Mouse (Mus musculus): Measurements from ENCODE around the gene Steap3. TPM values are rescaled to one million over a fixed set of nuclear protein-coding genes. Genes with fewer than 3 reads are reported as not detected.
"Not testable (repeated sequence)": the region's sequence is repeated elsewhere in the genome, so short reads cannot be mapped to it uniquely, and the experiment has no call there.

The Steap3 gene
- 10 to 100 TPM; 24.0 to 34.6 TPM for total RNA-seq (2021)
- long read RNA-seq, experiment 1, transcript Steap3-202 (5 exons, 2,752 nt) = major isoform, 8 of 20 reads
- long read RNA-seq, experiment 1, partial matches to known transcripts = 0 of 20 reads
- long read RNA-seq, experiment 1, other reads (novel, unspliced or antisense) = 11 of 20 reads
- long read RNA-seq, experiment 2, transcript Steap3-202 (5 exons, 2,752 nt) = major isoform, 15 of 34 reads
- long read RNA-seq, experiment 2, partial matches to known transcripts = 5 of 34 reads
- long read RNA-seq, experiment 2, other reads (novel, unspliced or antisense) = 13 of 34 reads

DNA sequence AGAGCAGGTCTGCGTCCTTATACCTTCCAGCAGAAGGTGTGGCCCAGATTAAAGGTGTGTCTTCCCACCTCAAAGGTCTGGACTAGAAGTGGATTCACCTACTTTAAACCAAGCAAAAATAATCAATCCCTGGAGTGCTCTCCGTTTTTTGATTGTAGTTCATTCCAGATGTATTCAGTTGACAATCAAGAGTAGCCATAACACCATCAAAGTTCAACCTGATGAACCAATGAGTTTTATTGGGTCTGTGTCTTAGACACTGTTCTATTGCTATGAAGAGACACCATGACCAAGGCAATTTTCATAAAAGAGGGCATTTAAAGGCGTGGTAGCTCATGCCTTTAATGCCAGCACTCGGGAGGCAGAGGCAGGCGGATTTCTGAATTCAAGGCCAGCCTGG lies at the start of gene Steap3:
TSS of gene Steap3 (minus strand) at position 101 of the 400 bp plus-strand sequence.
- intact Hi-C loops (cut with DNase I; ENCODE audit: low total_unique reads) = no loop called here
- no peak for DNase-seq

DNA sequence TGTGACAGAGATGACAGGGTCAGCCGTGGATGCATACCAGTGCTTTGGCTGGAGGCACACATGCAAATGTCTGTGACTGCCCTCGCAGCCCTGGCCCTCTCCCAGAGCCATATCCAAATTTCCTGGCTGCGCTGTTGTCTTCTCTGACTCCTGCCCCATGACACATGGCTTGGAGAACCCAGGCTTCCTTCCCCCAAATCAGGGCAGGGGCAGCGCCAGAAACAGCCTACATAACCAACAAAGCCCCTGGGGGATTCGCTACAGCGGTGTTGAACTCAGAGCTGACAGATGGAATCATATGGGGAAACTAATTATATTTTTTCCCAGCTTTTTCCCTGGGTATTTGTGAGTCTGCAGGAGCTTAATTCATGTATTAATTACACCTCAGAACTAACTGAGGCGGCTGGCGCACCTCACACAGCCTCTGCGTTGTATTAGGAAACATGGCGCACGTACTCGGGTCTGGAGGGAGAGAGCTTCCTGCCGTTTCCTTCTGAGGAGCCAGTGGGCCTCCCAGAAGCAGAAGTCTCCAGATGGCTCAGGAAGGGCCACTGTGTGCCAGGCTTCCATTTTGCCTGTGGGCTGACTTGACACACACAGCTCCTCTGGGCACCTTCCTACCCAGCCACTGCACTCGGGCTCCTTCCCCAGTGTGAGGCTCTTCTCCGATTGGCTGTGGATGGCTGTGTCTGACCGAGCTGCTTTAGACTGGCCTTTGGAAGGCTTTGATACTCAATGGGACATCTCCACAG lies 48.9 kb upstream of the Steap3 start:
- DNase-seq = no peak
- intact Hi-C loops (cut with DNase I; ENCODE audit: low total_unique reads) = no loop called here

GRCm38 (mm10) chr1:120305801-120306200 lies 33.3 kb upstream of the Steap3 start:
- no peak for DNase-seq
- intact Hi-C loops (cut with DNase I; ENCODE audit: low total_unique reads) = no loop called here

- intact Hi-C loops (cut with DNase I; ENCODE audit: low total_unique reads) = loop anchor here (10.0 kb wide), 1 partner anchor 102 kb away; no protein-coding TSS in a partner anchor
- no peak for DNase-seq
Measured at GRCm38 (mm10) chr1:120296936-120297335, 24.4 kb upstream of the Steap3 start.

DNA sequence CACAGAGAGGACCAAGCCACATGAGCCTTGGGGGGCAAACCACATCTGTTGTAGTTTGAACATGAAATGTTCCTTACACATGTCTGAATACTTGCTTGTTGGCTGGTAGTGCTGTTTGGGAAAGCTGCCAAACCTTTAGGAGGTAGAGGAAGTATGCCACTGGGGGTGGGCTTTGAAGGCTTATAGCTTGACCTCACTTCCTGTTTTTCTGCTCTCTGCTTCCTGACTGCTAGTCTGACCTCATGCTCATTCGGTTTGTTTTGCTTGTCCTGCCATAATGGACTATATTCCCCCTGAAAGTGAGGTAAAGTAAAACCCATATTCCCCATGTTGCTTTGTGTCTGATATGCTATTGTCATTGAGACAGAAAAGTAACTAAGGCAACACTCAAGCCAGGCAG lies 21.3 kb upstream of the Steap3 start:
- no peak for DNase-seq
- intact Hi-C loops (cut with DNase I; ENCODE audit: low total_unique reads) = loop anchor here (10.0 kb wide), 1 partner anchor 99 kb away; no protein-coding TSS in a partner anchor

- intact Hi-C loops (cut with DNase I; ENCODE audit: low total_unique reads) = loop anchor here (10.0 kb wide), 1 partner anchor 97 kb away; no protein-coding TSS in a partner anchor
- no peak for DNase-seq
Measured at GRCm38 (mm10) chr1:120291709-120292108, 19.2 kb upstream of the Steap3 start.

DNA sequence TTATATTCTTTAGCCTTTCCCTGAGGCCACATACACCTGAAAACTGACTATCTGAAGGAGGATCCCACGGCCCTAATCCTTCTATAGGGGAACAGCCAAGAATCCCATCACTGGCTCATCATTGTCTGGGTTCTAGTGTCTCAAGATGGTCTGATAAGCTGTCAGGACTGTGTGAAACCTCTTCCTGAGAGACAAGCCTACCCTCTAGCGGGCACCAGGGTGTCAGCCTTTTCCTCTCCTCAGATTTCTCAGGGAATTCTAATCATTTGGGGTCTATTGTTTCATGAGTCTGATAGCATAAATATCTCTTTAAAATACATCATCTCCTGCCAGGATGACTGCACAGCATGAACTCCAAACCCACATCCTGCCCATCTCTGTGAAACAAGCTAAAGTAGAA lies 17.3 kb upstream of the Steap3 start:
- no peak for DNase-seq
- intact Hi-C loops (cut with DNase I; ENCODE audit: low total_unique reads) = loop anchor here (10.0 kb wide), 1 partner anchor 95 kb away; no protein-coding TSS in a partner anchor

GRCm38 (mm10) chr1:120287679-120288078 lies 15.2 kb upstream of the Steap3 start:
- intact Hi-C loops (cut with DNase I; ENCODE audit: low total_unique reads) = no loop called here
- DNase-seq = no peak

DNA sequence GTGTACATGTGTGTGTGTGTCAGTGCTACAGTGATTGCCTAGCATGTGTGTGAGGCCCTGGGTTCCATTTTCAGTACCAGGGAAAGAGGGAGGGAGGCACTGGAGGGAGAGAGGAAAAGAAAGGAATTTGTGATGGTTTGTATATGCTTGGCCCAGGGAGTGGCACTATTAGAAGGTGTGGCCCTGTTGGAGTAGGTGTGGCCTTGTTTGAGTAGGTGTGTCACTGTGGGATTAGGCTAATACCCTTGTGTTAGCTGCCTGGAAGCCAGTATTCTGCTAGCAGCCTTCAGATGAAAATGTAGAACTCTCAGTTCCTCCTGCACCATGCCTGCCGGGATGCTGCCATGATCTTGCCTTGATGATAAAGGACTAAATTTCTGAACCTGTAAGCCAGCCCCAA lies 3.6 kb upstream of the Steap3 start:
- DNase-seq; intact Hi-C loops (cut with DNase I; ENCODE audit: low total_unique reads): not testable (repeated sequence)

GRCm38 (mm10) chr1:120275224-120275623 lies 2.7 kb upstream of the Steap3 start:
- intact Hi-C loops (cut with DNase I; ENCODE audit: low total_unique reads) = no loop called here
- DNase-seq = no peak

DNA sequence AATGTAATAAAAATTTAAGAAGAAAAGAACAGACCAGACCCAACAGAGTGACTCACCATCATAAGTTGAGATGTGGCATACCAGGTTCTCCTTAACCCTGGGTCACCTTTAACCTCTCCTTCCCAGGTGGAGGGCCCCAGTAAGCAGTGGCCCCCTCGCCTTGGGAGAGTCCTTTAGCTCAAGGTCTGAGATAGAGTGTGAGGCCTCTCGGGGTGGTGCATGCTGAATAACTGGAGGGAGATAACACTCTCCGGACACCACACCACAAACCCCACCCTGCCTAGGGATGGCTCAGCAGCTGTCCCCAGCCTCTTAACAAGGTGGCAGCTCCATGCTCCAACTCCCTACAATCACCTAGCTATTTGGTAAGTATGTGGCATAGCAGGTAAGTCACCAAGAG lies 1.6 kb downstream of the Steap3 start:
- DNase-seq = no peak
- intact Hi-C loops (cut with DNase I; ENCODE audit: low total_unique reads) = no loop called here

DNA sequence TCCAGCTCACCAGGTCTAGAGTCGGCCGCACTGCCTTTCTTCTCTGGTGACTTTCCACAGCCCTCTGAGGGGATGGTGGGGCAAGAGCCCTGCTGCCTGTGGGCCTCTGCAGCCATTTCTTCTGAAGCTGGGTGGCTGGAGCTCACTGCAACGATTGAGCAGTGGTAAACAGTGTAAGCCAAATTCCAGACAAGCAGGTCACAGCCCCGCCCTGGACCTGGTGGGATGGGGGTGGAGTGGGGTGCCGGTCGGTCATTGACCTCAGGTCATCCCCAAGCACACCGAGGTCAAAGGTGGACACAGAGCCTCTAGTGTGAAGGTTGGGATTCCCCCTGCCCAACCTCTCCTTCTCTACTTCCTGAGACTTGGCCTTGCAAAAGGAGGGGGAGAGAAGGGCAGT lies 2.4 kb downstream of the Steap3 start:
- intact Hi-C loops (cut with DNase I; ENCODE audit: low total_unique reads) = no loop called here
- no peak for DNase-seq

- intact Hi-C loops (cut with DNase I; ENCODE audit: low total_unique reads) = no loop called here
- DNase-seq = no peak
Measured at GRCm38 (mm10) chr1:120267631-120268030, 4.9 kb downstream of the Steap3 start.

DNA sequence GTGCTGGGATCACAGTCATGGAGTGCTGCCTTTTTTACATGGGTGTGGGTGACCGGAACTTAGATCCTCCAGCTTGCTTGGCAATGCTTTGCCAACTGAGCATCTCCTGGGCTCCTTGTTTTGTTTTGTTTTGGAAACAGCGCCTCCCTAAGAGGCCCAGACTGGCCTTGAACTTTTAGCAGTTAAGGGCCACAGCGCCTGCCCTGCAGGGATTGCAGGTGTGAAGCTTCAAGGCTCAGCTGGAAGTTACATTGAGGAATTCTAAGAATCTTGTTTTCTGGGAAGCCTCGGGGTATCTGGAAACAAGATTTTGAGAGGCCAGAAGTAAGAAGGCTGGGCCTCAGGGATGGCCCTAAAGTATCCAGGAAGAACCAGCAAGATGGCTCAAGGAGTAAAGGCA lies 6.0 kb downstream of the Steap3 start:
- intact Hi-C loops (cut with DNase I; ENCODE audit: low total_unique reads) = no loop called here
- DNase-seq = no peak

GRCm38 (mm10) chr1:120264861-120265686 lies 7.4 kb downstream of the Steap3 start:
- intact Hi-C loops (cut with DNase I; ENCODE audit: low total_unique reads) = no loop called here
- peak; percentile 93 for DNase-seq

- no peak for DNase-seq
- intact Hi-C loops (cut with DNase I; ENCODE audit: low total_unique reads) = no loop called here
Measured at GRCm38 (mm10) chr1:120263226-120263625, 9.3 kb downstream of the Steap3 start.

DNA sequence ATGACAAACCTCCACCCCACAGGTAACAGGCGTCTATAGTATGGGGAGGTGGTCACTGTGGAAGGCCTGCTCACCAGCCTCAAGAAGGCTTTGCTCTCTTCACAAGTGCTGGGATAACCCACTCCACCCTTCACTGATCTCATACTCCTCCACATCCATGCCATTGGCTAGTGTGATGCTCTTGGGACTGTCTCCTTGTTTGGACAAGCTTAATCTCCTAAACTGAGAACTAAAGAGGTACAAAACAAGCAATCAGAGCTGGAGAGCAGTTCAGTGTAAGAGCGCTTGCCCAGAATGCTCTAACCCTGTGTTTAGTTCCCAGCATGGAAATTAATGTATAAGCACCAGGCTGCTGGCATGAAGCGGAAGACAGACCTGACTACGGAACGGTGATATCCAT lies 11.3 kb downstream of the Steap3 start:
- intact Hi-C loops (cut with DNase I; ENCODE audit: low total_unique reads) = no loop called here
- no peak for DNase-seq

- intact Hi-C loops (cut with DNase I; ENCODE audit: low total_unique reads) = no loop called here
- DNase-seq = no peak
Measured at GRCm38 (mm10) chr1:120259249-120259648, 13.3 kb downstream of the Steap3 start.

DNA sequence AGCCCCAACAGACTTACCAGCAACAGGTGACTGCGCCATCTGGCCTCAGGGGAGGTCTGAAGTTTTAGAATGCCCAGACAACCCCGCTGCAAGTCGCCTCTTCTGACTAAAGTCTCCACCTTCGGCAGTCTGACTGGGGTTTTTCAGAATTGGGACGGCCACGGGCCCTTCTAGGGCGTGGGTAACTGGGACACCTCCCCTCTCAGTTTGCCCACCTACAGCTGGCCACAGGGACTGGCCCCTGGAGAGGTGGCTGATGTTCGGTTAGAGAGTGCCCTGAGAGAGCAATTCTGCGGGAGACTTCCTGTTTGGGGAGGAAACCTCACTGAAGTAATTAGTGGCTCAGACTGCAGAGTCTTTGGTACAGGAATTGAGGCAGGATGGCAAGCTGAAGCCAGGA lies 13.8 kb downstream of the Steap3 start:
- peak; percentile 46 for DNase-seq
- intact Hi-C loops (cut with DNase I; ENCODE audit: low total_unique reads) = no loop called here

GRCm38 (mm10) chr1:120258245-120258644 lies 14.3 kb downstream of the Steap3 start:
- DNase-seq = no peak
- intact Hi-C loops (cut with DNase I; ENCODE audit: low total_unique reads) = no loop called here

Data from gastrocnemius, postnatal 14 days (tissue).